Mouse (Mus musculus) mouse trophoblast stem cell (cell line): ENCODE results near the gene Plb1.

Experiments used
- in situ Hi-C, 2 experiments: fragments of 300-500 bp; cut with MseI, MboI; formaldehyde crosslinking; loops; 2 replicates in 1 of 2; 3 replicates in 1 of 2; pipeline ENCODE4 v1.15.1; 2025

Gene Plb1

DNA sequence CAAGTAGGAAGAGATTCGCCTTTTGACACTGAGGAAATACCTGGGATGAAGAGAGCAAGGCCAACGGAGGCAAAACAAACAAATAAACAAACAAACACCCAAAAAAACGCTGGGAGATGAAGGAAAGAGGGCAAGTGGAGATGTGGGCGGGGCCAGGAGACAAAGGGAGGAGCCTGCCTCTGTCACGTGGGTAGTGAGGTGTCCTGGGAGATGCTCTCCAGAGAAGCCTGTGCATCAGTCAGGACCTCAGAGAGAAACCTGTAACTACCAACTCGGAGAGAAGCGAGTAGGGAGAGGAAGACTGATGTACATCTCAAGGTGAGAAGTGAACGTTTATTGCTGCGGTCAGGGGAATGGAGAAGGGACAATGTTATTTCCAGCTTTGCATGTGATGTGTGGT is at the start of gene Plb1:
Gene Plb1 (plus strand): TSS at position 235 of the 400 bp plus-strand sequence.
- in situ Hi-C loops: loop anchor here in 1 of 2 experiments (25.0 kb wide), 1 partner anchor 280 kb away; no protein-coding TSS in a partner anchor

DNA sequence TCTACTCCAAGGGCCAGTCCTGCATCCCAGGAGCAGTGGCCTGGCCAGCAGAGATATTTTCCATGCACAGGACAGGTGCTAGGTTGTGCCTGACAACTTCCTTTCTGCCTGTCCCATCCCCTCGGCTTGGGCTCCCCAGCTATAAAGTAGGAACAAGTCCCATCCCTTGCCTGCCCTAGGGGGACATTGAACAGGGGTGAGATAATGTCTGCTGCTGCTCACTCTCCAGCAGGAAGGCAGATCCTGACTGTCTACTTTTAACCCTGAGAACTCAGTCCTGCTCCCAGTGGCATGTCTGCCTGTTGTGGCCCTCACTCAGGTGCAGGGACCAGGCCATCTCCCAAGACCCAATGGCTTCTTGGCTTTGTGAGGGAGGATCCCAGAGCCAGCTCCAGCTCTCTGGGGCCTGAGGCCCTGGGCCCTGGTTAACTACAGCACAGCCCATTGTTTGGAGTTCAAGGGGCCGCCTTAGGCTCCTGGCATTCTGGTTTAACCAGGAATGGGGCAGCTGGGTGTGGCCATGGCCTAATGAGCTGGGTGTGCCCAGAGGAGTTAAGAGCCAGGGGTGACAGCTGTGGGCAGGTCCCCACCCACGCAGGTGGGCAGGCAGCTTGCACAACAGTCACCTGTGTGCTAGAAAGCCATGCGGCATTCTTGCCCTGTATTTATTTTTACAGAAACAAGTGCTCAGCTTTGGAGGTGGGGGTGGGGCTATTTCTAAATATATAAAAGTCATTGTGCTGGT is 49.5 kb upstream of the Plb1 start:
- in situ Hi-C loops: loop anchor here in 1 of 2 experiments (25.0 kb wide), 1 partner anchor 596 kb away; the partner anchor contains the start of gene Mrpl33

DNA sequence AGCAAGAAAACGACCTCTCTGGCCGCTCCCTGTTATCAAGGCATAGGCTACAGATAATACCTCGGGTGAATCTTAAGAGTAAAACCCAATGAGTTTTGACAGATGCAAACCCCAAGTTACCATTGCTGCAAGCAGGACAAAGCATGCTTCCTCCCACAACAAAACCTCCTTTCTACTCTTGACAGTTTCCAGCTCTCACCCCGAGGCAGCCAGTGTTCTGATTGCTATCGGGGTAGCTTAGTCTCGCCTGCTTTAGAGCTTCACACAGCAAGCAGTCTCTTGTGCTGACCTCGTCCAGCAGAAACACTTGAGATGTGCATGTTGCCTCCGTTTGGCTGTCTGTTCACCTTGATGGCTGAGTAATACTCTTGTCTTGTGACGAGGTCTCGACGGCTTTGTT is 44.8 kb upstream of the Plb1 start:
- in situ Hi-C loops: loop anchor here in 1 of 2 experiments (25.0 kb wide), 1 partner anchor 600 kb away; the partner anchor contains the start of gene Mrpl33

DNA sequence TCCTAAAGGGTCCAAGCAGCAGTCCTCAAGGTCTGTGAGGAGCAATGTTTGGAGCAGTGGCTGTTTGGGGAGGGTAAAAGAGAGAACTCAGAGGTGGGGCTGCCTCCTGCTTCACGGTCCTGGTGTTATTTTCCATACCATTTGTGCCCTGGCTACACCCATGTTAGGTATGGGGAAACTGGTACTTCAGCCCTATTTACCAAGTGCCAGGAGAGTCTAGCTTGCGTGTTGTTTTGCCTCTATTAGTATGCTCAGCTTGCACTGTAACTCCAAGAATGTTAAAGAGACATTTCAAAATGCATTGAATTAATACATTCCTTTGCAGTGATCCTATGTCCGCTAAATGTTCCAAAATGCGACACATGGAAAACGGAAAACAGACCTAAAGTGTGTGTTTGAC is 41.2 kb upstream of the Plb1 start:
- in situ Hi-C loops: loop anchor here (10.0 to 25.0 kb wide), 3 partner anchors 46 to 604 kb away; partner anchors contain the start of gene Mrpl33 (in 1 of the 2)

DNA sequence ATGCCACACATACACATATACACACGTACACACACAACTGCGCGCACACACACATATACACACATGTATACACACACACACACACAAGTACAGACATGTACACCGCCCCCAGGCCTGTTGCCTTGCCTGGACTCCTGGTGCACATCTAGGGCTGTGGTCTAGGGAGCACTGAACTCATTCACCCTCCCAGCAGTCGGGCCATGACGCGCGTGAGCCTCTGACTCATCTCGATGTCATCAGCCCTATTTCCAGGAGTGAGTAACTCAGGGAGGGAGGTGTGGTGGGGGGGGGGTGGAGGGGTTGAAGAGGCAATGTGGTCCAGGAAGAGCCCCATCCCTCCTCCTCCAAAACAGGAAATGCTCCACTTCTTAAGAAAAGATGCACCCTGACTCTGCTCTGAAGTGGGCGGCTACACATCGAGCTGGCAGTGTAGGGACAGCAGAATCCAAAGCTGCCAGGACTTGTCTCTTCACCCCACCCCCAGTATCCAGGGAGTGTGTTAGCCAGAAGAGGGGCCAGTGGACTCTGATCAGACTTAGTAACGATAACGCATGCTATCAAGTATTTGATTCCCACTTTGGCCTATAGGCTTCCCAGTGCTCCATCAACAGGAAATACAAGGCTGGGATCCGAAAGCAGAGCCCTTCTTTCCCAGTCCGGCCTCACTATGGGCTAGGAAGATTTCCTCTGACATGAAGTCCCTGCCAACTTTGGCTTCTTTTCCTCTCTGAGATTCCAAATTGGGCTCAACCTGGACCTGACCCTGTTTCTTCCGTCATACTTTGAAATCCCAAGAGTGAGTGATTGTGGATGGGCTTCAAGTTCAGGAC is 40.3 kb upstream of the Plb1 start:
- in situ Hi-C loops: loop anchor here (10.0 to 25.0 kb wide), 3 partner anchors 47 to 605 kb away; partner anchors contain the start of gene Mrpl33 (in 1 of the 2)

DNA sequence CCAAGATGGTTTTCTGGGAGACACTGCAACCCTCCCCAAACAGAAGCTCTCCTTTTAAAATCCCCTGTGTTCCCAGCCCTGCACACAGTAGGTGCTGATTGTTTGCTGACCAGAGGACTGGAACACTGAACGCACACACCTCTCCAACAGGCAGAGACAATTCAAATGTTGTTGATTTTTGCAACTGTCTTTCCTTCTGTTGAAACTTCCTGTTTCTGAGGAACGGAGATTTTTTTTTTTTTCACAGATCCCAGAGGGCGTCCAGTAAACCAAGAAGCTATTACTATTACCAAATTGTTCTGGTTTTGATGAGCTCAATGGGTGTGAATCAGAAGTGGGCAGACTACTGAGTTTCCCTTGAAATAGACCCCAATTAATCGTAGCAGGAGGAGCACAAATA is 38.3 kb upstream of the Plb1 start:
- in situ Hi-C loops: loop anchor here (10.0 to 25.0 kb wide), 3 partner anchors 49 to 607 kb away; partner anchors contain the start of gene Mrpl33 (in 1 of the 2)

DNA sequence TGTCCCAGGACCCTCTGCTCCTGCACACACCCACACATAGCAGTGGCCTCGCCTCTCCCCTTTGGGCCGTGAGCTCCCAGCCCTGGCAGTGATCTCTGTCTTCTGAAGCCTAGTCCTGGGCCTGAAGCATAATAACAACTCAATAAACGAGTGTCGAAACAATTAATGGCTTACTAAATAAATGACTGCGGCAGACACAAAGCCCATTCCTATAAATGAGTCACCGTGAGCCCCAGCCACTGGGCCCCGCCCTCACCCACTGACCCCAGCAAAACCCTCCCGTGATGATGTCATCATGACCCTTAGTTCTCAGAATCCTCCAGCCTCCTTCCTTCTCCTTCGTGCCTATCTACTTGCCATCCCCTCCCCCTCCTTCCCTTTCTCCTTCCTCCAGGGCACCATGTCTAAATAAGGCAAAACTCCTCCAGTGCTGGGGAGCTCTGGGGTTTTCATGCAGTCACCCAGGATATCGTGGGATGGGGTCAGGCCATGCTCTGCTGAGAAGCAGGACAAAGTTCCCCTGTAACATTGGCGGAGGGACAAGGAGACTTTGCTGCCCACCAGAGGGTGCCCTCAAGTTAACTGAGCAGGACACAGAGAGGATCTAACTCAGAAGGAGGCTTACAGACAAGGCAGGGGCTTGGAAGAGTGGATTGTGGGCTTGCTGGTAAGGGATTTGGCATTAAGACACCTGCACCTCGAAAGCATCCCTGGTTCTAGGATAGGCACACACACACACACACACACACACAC is 36.5 kb upstream of the Plb1 start:
- in situ Hi-C loops: loop anchor here (10.0 to 25.0 kb wide), 3 partner anchors 51 to 609 kb away; partner anchors contain the start of gene Mrpl33 (in 1 of the 2)

DNA sequence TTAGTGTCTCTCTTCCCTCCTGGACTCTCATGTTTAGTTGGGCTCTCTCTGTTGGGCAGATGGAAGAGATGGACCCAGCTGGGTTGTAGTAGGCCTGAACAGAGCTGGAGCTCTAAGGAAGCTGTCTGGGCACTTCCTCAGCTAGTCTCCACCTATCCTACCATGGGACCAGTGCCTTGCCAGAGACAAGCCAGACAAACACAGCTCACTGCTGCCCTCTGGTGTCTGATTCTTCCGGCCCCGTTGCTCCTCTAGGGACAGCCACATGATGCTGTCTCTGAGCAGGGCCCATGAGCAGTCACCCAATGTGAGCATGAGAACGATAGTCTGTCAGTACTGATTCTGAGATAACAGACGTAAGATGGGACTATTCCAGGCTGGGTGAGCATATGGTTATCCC is 34.8 kb upstream of the Plb1 start:
- in situ Hi-C loops: loop anchor here (10.0 to 25.0 kb wide), 3 partner anchors 53 to 610 kb away; partner anchors contain the start of gene Mrpl33 (in 1 of the 2)

DNA sequence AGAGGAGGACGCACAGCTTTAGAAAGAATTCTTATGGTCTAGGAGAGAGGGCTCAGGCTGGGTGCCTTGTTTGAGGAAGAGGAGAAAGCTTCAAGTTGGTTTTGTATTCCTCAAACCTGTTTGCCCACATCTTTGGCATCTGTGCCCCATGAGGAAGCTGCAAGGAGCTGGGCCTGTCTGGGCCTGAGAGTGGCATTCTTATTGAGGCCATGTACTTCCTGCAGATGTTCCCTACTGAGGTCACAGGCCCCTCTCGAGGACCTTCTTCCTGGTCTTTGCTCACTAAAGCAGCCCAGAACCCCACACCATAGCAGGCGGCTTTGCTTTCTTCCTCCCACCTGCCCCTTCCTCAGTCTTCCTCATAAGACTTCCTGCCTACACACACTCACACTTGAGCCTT is 33.4 kb upstream of the Plb1 start:
- in situ Hi-C loops: loop anchor here (10.0 to 25.0 kb wide), 3 partner anchors 54 to 612 kb away; partner anchors contain the start of gene Mrpl33 (in 1 of the 2)

DNA sequence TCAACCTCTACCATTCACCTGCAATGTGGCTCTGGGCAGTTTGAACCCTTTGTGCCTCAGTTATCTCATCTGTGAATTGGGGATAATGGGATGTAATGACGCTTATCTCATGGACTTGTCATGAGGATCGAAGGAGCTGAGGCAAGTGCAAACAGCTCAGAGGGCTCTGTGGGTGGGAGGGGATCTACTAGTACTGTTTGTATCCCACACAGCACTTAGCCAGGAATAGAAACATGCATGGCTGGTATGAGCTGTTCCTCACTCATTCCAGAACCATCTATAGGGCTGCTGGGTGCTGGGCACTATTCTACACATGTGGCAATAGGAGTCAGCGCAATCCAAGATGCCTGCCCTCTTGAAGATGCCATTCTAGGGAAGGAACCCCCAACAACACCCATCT is 32.9 kb upstream of the Plb1 start:
- in situ Hi-C loops: loop anchor here (10.0 to 25.0 kb wide), 3 partner anchors 55 to 612 kb away; partner anchors contain the start of gene Mrpl33 (in 1 of the 2)

DNA sequence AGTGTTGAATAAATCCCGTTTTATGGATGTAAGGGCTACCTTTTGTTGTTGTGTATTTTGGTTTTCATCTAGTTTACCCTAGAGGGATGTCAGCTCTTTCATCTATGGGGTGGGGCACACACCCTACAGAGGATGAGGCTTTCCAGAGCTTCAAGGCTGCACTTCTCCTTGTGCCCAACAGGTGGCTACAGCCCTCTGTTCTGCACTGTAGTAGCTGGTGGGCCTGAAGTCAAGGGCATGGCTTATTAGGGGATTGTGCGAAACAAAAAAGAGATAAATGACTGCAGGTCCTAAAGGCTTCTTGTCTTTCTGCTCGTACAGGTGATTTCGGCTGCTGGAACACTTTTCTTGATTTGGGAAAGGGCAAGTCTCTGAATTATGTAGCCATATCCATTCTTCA is 27.9 kb upstream of the Plb1 start:
- in situ Hi-C loops: no loop called here

DNA sequence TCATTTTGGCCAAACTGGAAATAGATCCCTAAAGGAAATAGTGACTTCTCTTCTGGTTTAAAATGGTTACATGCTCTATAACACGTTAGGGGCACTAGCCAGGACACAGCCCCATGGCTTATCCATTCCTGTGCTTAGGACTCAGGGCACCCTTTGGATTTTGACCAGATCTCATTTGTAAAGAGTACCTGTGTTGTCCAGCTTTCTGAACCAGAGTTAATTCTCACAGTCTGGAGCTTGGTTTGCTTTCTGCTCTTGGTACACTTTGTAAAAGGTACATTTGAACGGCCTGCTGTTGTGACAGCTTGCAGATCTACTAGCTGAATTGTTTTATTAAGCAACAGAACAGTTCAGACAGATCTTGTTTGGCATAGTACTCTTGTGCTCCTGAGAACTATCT is 25.8 kb upstream of the Plb1 start:
- in situ Hi-C loops: no loop called here

DNA sequence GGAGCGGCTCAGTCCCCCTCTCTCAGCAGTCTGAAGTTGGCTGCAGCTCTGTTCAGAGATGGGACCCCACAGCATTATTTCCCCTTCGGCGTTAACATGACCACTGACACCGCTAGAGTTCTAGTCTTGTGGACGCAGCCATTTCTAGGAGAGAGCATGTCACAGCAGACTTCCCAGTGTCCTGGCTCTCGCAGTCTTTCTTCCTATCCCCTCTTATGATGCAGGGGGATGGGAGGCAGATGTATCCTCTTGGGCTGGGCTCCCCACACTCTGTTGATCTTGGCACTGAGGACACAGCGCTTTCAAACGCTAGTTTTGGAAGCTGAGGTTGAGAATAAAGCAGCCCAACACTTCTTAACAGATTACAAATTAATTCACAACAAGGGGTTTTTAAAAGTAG is 24.0 kb upstream of the Plb1 start:
- in situ Hi-C loops: no loop called here

DNA sequence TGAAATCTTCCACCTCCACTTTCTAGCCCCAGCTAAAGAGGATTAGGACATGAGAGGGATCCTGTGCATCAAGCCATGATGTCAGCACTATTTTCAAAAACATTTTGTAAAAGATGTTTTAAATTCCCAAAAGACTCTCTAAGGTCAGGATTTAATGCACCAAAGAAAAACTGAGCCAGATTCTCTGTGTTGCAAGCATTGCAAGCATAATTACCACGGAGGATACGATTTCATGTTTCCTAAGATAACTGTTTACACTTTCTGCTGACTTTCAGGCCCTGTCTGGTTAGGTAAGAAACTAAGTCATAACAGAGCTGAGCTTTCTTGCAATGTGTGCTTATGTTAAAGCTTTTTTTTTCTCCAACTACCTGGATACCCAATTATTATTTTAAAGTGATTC is 21.5 kb upstream of the Plb1 start:
- in situ Hi-C loops: no loop called here

DNA sequence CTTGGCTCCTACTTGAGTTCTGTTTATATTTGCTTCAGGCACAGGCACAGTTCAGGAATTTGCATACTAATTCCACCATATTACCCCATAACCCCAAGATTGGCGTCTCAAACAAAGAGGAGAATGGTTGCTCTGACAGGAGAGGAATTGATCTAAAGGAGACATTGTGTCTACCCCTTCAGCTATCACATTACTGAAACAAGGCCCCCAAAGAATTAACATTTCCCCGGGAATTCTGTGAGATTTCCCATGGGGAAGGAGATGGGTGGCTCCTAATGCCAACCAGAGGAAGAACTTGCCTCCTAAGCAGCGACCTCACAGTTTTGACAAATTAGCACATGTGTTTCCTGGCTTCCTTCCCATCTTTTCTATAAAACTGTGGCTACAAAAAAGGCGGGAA is 18.8 kb upstream of the Plb1 start:
- in situ Hi-C loops: no loop called here

DNA sequence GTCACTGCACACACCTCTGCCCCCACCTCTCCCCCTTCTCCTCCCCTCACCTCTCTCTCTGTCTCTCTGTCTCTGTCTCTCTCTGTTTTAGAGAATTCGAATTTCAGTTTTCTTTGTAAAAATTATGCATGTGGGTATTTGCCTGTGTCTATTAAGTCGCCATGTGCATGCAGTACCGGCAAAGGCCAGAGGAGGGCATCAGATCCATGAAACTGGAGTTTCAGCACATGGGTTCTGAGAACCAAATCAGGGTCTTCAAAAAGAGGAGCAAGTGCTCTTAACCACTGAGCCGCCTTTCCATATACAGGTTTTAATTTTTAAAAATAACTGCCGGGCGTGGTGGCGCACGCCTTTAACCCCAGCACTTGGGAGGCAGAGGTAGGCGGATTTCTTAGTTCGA is 17.0 kb upstream of the Plb1 start:
- in situ Hi-C loops: no loop called here

DNA sequence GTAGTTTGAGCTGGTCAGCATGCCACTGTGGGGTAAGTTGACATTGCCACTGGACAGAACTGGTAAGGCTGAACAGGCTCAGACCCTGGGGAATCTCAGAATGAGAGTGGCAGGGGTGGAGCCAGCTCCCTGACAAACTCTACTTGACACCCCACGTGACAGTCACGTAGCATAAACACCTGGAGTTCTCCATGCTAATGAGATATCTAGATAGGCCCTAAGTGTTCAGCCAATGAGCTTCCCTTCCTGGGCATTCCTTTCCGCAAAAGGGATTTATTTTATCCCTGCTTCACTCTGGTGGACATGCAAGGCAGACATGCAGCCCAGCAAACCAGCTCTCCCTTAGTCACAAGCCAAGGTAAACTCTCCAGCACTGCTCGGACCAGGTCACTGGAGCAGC is 16.0 kb upstream of the Plb1 start:
- in situ Hi-C loops: no loop called here

DNA sequence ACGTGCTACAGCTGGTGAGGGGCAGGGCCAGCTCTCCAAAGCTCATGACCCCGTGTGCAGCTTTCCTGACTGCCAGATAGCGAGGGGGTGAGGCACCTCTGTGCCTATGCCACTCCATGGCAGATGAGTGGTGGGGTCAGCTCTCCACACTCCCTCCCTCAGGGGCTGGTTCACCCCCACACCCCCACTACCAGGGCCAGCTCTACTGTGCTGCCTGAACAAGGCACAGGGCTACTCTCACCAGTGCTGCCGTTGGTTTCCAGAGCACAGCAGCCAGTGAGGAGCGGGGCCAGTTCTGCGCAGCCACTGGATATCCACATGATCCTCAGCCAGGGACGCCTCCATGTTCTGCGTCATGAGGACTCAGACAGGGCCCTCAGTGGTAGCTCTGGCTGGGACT is 15.0 kb upstream of the Plb1 start:
- in situ Hi-C loops: no loop called here

DNA sequence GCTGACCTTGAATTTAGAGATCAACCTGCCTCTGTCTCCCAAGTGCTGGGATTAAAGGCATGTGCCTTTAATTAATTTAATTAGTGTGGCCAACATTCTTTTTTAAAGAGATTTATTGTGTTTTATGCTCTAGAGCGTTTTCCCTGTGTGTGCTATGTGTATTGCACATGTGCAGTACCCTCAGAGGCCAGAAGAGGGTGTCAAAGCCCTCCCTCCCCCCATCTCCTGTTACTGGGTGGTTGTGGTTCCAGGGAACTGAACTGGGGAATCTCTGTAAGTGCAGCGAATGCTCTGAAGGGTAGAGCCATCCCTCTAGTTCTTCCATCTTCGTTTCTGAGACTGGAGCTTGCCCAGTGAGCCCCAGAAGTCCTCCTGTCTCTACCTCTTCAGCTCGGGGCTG is 2.1 kb upstream of the Plb1 start:
- in situ Hi-C loops: loop anchor here in 1 of 2 experiments (25.0 kb wide), 1 partner anchor 282 kb away; no protein-coding TSS in a partner anchor

DNA sequence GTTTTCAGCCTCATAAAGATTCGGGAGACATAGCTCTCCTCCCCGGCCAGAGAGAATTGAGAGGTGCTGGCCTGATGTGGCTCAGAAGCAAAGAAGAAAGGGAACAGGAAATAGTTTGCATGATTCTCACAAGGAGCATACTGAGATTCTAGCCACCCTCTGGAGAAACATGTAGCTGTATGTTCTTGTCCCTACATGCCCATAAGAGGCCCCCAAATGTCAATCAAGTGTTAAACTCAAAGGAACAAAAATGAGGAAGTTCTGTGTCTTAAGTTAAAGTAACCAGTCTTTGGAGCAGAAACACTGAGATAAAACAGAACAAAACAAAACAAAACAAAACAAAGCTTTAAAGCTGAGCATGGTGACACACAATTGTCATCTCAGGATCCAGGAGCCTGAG is 6.8 kb downstream of the Plb1 start:
- in situ Hi-C loops: loop anchor here in 1 of 2 experiments (25.0 kb wide), 1 partner anchor 273 kb away; no protein-coding TSS in a partner anchor

DNA sequence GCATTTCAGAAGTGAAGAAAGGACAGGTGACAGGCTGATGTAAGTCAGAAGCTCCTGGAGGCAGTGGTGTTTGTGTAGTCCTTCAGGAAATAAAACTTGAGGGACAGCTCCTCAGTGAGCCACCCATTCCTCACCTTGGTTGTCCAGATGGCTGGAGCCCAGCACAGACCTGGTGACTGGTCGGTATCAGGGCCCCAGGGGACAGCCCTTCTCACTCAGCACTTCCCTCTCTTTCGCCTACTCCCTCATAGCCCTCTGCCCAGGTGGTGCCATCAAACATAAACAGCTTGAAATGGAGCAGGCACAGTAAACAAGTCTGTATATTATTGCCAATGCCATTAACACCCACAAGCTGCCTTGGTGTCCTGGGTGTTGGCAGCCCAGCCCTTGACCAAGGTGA is 8.2 kb downstream of the Plb1 start:
- in situ Hi-C loops: loop anchor here in 1 of 2 experiments (25.0 kb wide), 1 partner anchor 272 kb away; no protein-coding TSS in a partner anchor
